Mouse (Mus musculus): Measurements from ENCODE around the gene Cdk5rap2. TPM values are rescaled to one million over a fixed set of nuclear protein-coding genes. Genes with fewer than 3 reads are reported as not detected.

Gene Cdk5rap2
- polyA plus RNA-seq, 1 experiment from 2014 or later: 16.3 TPM

DNA sequence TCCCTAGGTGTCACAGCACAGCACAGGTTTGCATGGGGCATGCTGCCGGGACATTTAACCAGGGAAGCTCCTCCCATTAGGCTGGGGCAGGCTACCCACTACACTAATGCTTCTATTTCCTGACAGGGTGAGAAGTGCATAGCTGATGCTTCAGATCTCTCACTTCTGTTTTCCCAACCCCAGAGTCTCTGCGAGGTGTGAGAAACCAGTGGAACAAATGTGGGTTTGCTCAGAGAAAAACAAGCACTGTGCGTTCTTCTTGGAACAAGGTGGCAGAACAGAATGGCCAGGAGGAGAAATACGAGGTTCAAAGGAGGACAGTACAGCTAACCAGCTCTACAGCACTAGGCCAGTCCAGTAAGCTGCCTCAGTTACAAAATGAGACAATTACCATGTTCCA lies 106.4 kb downstream of the Cdk5rap2 start:
- Histone ChIP-seq H3K4me1 (no peaks in the 10 kb centered on the region), H3K4me2 (replicated peaks) (no peak overlapping the region), H3K4me3 (replicated peaks) (no peak overlapping the region), H3K9ac (no peak overlapping the region), H3K36me3 (peaks cover 7% of the 10 kb centered on the region; the same call in 1 of the 2 replicates), H3K27me3 (no peaks in the 10 kb centered on the region), H3K27ac (replicated peaks) (no peak overlapping the region), H3K9me3 (replicated peaks) (no peaks in the 10 kb centered on the region)
- 67% methylated on average over 4 of the region's 4 CpGs for WGBS
- no peak for ATAC-seq (ENCODE audit: insufficient number of reproducible peaks, low FRiP score, low TSS enrichment, low read depth)

DNA sequence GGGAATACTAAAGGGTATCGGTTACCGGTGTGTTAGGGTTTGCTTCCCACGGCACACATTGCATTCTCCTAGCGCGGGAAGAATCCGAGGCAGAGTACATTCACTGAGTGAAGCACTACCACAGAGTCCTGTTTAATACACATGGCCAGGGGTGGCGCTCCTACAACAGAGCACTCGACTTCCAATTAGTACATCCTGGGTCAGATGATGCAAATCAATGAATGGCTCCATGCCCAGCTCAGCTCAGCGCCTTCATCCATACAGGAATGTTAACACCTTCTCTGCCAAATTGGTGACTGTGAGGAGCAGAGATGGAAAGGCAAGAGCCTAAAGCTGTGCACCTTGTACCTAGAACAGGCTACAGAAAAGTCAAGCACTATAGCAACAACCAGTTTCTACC lies 109.1 kb downstream of the Cdk5rap2 start:
- ATAC-seq (ENCODE audit: insufficient number of reproducible peaks, low FRiP score, low TSS enrichment, low read depth): no peak
- H3K27me3 ChIP-seq: no peaks in the 10 kb centered on the region
- 80% methylated on average over 9 of the region's 9 CpGs for WGBS

DNA sequence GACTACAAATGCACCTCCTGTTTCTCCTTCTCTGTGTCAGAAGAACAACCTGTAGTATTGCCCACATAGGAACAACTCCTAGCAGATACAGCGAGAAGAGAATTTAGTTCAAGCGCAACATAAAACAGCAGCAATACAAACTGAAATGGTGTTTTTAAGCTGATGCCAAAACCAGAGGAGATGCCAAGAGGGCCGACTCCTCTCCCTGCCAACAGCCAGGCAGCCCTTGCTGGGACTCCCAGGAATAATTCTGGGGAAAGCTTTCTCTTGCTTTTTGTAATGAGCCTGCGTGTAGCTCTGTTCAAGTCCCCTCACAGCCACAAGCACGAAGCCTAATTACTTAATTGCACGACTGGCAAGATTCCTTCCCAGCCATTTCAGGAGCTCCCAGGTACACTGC lies 120.9 kb downstream of the Cdk5rap2 start:
- no peaks in the 10 kb centered on the region for H3K9me3 ChIP-seq (replicated peaks)
- peaks cover 14% of the 10 kb centered on the region; the same call in 1 of the 2 replicates for H3K36me3 ChIP-seq
- no peak overlapping the region for H3K9ac ChIP-seq
- no peaks in the 10 kb centered on the region for H3K27me3 ChIP-seq
- H3K4me2 ChIP-seq (replicated peaks): no peak overlapping the region
- ATAC-seq (ENCODE audit: insufficient number of reproducible peaks, low FRiP score, low TSS enrichment, low read depth): no peak
- H3K4me1 ChIP-seq: no peaks in the 10 kb centered on the region
- no peak overlapping the region for H3K27ac ChIP-seq (replicated peaks)
- 80% methylated on average over 6 of the region's 6 CpGs for WGBS
- no peak overlapping the region for H3K4me3 ChIP-seq (replicated peaks)

More for the DNA sequence above, 109.1 kb downstream of the Cdk5rap2 start:
- H3K27ac ChIP-seq (replicated peaks): no peak overlapping the region
- no peak overlapping the region for H3K9ac ChIP-seq
- H3K9me3 ChIP-seq (replicated peaks): no peaks in the 10 kb centered on the region
- H3K4me2 ChIP-seq (replicated peaks): no peak overlapping the region
- H3K36me3 ChIP-seq: peaks cover 22% of the 10 kb centered on the region
- no peaks in the 10 kb centered on the region for H3K4me1 ChIP-seq
- H3K4me3 ChIP-seq (replicated peaks): no peak overlapping the region

DNA sequence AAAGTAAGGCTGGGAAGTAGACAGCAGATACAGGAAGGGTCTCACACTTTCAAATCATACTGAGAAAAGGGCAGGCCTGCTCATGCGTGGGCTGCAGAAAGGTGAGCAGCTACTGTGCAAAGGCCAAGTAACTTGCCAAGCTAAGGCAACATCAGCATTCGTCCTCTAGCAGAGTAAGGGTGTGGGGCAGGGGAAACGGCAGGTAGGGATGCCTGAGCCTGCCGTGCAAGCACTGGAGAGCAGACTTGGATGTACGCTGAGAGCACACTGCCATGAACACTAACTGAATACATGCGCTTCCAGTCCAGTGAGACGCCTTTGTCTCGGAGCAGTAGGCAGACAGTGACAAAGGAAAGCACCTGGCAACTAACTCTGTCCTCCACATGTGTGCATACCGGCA lies 127.1 kb downstream of the Cdk5rap2 start:
- Histone ChIP-seq H3K27me3 (no peaks in the 10 kb centered on the region), H3K4me3 (replicated peaks) (no peak overlapping the region), H3K4me1 (no peaks in the 10 kb centered on the region), H3K9me3 (replicated peaks) (no peaks in the 10 kb centered on the region), H3K27ac (replicated peaks) (no peak overlapping the region), H3K4me2 (replicated peaks) (no peak overlapping the region), H3K9ac (no peak overlapping the region), H3K36me3 (peaks cover 21% of the 10 kb centered on the region; the same call in 1 of the 2 replicates)
- no peak for ATAC-seq (ENCODE audit: insufficient number of reproducible peaks, low FRiP score, low TSS enrichment, low read depth)
- WGBS: 93% methylated on average over 9 of the region's 9 CpGs

DNA sequence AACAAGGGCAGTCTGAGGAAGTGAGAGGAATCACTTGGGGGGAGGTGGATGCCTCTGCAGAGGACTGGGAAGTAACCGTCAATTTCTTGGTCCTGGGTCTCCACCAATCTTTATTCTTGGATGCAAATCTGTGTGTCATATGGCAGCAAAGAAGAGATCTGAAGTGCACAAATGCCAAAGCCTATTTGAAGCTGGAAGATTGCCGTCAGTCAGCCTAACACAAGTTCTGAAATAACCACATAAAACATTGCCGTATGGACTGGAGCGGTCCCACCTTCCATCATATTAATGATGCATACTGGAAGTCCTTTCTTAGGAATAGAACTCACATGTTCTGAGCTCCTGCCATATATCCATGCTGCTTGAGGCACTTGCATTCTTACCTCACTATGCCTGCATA lies 131.4 kb downstream of the Cdk5rap2 start:
- Histone ChIP-seq H3K4me2 (replicated peaks) (no peak overlapping the region), H3K4me3 (replicated peaks) (no peak overlapping the region), H3K27me3 (no peaks in the 10 kb centered on the region), H3K27ac (replicated peaks) (no peak overlapping the region), H3K4me1 (no peaks in the 10 kb centered on the region), H3K9ac (no peak overlapping the region), H3K36me3 (peaks cover 18% of the 10 kb centered on the region; the same call in 1 of the 2 replicates), H3K9me3 (replicated peaks) (no peaks in the 10 kb centered on the region)
- no peak for ATAC-seq (ENCODE audit: insufficient number of reproducible peaks, low FRiP score, low TSS enrichment, low read depth)
- 89% methylated on average over 4 of the region's 4 CpGs for WGBS

DNA sequence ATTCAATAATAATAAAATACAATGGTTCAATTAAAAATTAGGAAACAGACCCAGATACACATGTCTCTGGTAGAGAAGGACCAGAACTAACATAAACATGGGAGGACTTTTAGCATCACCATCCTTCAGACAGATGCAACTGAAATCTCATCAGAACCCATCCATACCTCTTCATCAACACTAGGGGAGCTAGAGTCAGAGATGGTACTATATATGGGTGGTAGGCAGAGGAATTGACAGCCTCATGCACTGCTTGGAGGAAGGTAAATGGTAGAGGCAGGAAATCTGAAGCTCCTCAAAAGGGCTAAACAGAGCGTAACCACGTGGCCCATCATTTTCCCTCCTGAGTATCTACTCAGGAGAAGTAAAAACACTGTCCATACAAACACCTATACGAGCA lies 132.2 kb downstream of the Cdk5rap2 start:
- Histone ChIP-seq H3K9me3 (replicated peaks) (no peaks in the 10 kb centered on the region), H3K27ac (replicated peaks) (no peak overlapping the region), H3K36me3 (peaks cover 17% of the 10 kb centered on the region; the same call in 1 of the 2 replicates), H3K4me2 (replicated peaks) (no peak overlapping the region), H3K4me1 (no peaks in the 10 kb centered on the region), H3K9ac (no peak overlapping the region), H3K27me3 (no peaks in the 10 kb centered on the region), H3K4me3 (replicated peaks) (no peak overlapping the region)
- no peak for ATAC-seq (ENCODE audit: insufficient number of reproducible peaks, low FRiP score, low TSS enrichment, low read depth)
- 89% methylated on average over 3 of the region's 3 CpGs for WGBS

DNA sequence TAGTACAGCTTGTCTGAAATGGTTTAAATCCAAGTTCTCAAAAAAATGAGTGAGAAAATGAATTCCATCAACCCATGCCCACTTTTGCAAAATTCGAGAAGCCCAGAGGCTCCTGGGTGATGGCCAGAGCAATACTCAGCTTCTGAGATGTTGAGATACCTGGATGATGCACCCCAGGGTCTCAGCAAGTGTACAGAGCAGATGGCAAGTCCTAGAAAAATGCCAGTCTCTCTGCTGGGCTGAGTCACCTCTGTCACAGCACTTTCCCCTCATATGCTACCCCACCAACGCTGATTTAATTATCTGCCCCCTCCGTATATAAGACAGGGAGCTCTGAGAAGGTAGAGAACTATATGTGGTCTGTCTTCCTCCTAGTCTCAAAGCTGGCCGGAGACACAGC lies 137.3 kb downstream of the Cdk5rap2 start:
- Histone ChIP-seq H3K4me1 (no peaks in the 10 kb centered on the region), H3K4me2 (replicated peaks) (no peak overlapping the region), H3K27ac (replicated peaks) (no peak overlapping the region), H3K9ac (no peak overlapping the region), H3K27me3 (no peaks in the 10 kb centered on the region), H3K4me3 (replicated peaks) (no peak overlapping the region), H3K9me3 (replicated peaks) (no peaks in the 10 kb centered on the region), H3K36me3 (peaks cover 17% of the 10 kb centered on the region; the same call in 1 of the 2 replicates)
- ATAC-seq (ENCODE audit: insufficient number of reproducible peaks, low FRiP score, low TSS enrichment, low read depth): no peak
- WGBS: 86% methylated on average over 4 of the region's 4 CpGs

DNA sequence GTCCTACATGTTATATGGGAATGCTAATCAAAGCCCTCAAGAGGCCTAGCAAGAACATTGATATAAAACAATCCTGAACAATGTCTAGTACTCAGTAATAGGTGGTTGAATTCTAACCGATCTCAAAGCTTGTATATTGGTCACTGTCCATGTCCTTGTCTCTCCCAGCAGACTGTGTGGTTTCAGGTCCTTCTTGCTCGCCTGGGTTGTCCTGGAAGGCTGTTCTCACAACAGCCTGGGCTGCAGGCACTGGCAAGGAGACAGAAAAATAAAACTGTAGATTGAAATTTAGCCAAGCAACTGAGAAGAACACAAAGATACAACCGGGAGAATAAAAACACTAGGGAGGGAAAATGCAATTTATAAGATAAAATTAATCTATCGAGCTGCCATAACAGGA lies 137.7 kb downstream of the Cdk5rap2 start:
- no peaks in the 10 kb centered on the region for H3K4me1 ChIP-seq
- H3K4me3 ChIP-seq (replicated peaks): no peak overlapping the region
- no peak overlapping the region for H3K9ac ChIP-seq
- H3K9me3 ChIP-seq (replicated peaks): no peaks in the 10 kb centered on the region
- no peaks in the 10 kb centered on the region for H3K27me3 ChIP-seq
- peaks cover 17% of the 10 kb centered on the region; the same call in 1 of the 2 replicates for H3K36me3 ChIP-seq
- WGBS: 83% methylated on average over 4 of the region's 4 CpGs
- ATAC-seq (ENCODE audit: insufficient number of reproducible peaks, low FRiP score, low TSS enrichment, low read depth): no peak
- H3K4me2 ChIP-seq (replicated peaks): no peak overlapping the region
- H3K27ac ChIP-seq (replicated peaks): no peak overlapping the region

DNA sequence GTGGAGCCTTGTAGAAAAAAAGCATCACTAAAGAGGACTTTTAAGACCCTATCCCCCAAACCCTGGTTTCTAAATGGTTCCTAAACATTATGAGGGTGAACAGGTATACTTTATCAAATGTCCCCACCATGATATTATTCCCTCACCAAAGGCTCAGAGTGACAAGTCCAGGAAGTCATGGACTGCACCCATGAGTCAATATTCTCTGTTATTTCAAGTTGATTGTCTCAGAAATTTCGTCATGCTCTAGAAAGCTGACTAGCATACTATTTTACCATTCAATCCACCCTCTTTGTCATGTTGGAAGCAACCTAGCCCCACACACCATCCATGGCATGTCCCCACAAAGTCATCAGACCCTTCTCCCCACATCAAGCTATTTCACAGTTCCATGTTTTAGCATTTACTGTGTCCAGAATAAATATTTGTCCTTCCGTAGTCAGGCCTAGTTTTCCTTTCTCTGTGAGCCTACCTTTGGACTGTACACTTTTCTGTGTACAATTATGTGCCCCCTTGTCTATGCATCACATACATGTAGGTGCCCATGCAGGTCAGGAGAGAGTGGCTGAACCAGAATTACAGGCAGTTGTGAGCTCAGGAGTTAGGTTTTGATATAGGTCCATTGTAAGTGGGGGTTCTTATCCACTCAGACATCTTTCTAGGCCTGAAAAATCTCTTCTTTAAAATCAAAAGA lies 142.9 kb downstream of the Cdk5rap2 start:
- Histone ChIP-seq H3K27ac (replicated peaks) (no peak overlapping the region), H3K4me1 (no peaks in the 10 kb centered on the region), H3K27me3 (no peaks in the 10 kb centered on the region), H3K9me3 (replicated peaks) (no peaks in the 10 kb centered on the region), H3K4me2 (replicated peaks) (no peak overlapping the region), H3K4me3 (replicated peaks) (no peak overlapping the region), H3K9ac (no peak overlapping the region), H3K36me3 (peaks cover 40% of the 10 kb centered on the region)
- WGBS: 84% methylated on average over 2 of the region's 2 CpGs
- ATAC-seq (ENCODE audit: insufficient number of reproducible peaks, low FRiP score, low TSS enrichment, low read depth): no peak

DNA sequence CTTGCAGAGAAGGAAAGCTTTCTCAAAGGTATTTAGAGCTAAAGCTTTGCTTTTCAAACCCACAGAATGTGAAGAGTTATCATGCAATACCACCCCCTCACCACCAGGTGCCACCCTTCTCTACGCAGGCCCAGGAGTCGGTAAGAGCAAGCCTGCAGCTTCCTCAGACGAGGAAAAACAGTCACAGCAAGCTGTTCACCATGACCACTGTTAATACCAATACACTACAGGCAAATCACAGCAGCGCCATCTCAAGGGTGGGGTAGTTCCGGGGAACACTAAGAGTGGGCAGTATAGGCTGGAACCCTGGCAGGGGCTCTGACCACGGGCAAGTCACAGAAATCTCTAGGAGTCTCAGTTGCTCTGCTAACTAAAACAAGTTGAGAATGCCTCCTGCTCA lies 145.0 kb downstream of the Cdk5rap2 start:
- Histone ChIP-seq H3K27me3 (no peaks in the 10 kb centered on the region), H3K27ac (replicated peaks) (no peak overlapping the region), H3K9me3 (replicated peaks) (no peaks in the 10 kb centered on the region), H3K4me2 (replicated peaks) (no peak overlapping the region), H3K4me1 (no peaks in the 10 kb centered on the region), H3K36me3 (peaks cover 32% of the 10 kb centered on the region), H3K4me3 (replicated peaks) (no peak overlapping the region), H3K9ac (no peak overlapping the region)
- no peak for ATAC-seq (ENCODE audit: insufficient number of reproducible peaks, low FRiP score, low TSS enrichment, low read depth)
- 68% methylated on average over 6 of the region's 6 CpGs for WGBS

DNA sequence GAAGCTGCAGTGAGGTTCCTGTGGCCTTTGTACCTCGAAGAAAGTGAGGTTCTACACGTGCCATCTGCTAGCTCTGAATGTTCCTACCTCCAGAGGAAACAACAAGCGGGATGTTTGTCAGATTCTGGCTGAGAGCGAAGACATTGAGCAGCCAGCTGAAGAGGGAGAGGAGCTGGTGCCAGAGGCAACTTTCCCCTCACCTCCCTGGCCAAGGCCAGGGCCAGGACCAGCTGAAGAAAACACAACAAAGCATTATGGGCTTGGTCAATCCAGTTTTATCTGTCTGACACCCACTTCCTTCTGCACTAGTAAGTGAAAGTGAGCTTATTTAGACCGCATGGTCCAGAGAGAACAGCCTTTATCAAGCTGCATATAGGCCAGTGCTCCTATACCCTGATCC lies 147.4 kb downstream of the Cdk5rap2 start:
- WGBS: 75% methylated on average over 5 of the region's 5 CpGs

DNA sequence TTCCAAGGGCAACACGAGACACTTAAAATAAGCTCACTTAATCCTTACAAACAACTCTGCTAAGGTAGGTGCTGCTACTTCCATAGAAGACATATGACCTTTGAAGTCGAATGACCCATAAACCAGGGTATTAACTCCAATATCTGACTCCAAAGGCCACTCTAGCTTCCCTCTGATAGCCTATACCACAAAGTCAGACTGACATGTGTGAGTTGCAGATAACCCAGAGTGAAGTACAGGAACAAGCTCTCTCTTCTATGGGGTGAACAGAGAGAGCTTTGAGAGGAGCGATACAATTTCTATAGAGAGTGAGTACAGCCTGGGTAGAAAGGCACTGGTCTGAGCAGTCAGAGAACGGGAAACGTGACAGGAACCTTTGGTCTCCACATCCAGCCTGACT lies 148.9 kb downstream of the Cdk5rap2 start:
- 79% methylated on average over 5 of the region's 5 CpGs for WGBS
- ATAC-seq (ENCODE audit: insufficient number of reproducible peaks, low FRiP score, low TSS enrichment, low read depth): no peak

More for the DNA sequence above, 147.4 kb downstream of the Cdk5rap2 start:
- Histone ChIP-seq H3K36me3 (peaks cover 32% of the 10 kb centered on the region), H3K4me3 (replicated peaks) (no peak overlapping the region), H3K4me2 (replicated peaks) (no peak overlapping the region), H3K9me3 (replicated peaks) (no peaks in the 10 kb centered on the region), H3K4me1 (no peaks in the 10 kb centered on the region), H3K27ac (replicated peaks) (no peak overlapping the region), H3K27me3 (no peaks in the 10 kb centered on the region), H3K9ac (no peak overlapping the region)
- no peak for ATAC-seq (ENCODE audit: insufficient number of reproducible peaks, low FRiP score, low TSS enrichment, low read depth)

More for the DNA sequence above, 148.9 kb downstream of the Cdk5rap2 start:
- H3K27ac ChIP-seq (replicated peaks): no peak overlapping the region
- H3K9me3 ChIP-seq (replicated peaks): no peaks in the 10 kb centered on the region
- H3K27me3 ChIP-seq: no peaks in the 10 kb centered on the region
- peaks cover 32% of the 10 kb centered on the region for H3K36me3 ChIP-seq
- H3K9ac ChIP-seq: no peak overlapping the region
- H3K4me1 ChIP-seq: no peaks in the 10 kb centered on the region
- H3K4me2 ChIP-seq (replicated peaks): no peak overlapping the region
- H3K4me3 ChIP-seq (replicated peaks): no peak overlapping the region
